Comparison of ENCODE assay signal across 28 mouse cellular contexts in the genomic region with DNA sequence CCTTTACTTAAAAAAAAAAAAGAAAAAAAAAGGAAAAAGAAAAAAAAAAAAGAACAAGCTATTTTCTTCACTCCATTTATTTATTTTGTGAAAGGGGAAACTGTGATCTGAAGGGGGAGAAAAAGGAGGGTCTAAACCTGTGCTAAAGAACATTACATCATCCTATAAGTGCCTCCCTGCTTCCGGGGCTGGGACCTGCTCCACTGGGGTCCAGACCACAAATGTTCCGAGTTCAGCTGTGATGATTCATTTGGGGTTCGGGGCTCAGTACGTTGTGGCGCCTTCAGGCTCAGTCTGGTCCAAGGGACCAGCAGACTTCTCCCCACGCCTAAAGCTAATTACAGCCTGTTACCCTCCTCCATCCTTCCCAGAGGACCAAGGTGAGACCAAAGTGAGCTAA. TPM values are rescaled to one million over a fixed set of nuclear protein-coding genes. Genes with fewer than 3 reads are reported as not detected.
A peak's percentile ranks its signal among the peaks of the same experiment; 100 is the strongest.
DNase-seq lines count a peak whose midpoint lies in the region; ATAC-seq and TF ChIP-seq lines count a peak whose summit lies in the region.
"Had no signal": no experiment of that assay in that cellular context is flagged by ENCODE, and none has a peak within 500 bp of the region (broad histone marks: within the 10 kb centered on the region; RNA-seq: fewer than 3 reads in every experiment).

No protein-coding gene starts in this region.

- no peaks in the 10 kb centered on the region for H3K36me3 ChIP-seq in kidney, embryonic 16.5 days (ENCODE audit: insufficient read depth, low read length)
- no peaks in the 10 kb centered on the region for H3K36me3 ChIP-seq in kidney, embryonic 15.5 days
- H3K36me3 ChIP-seq: embryonic facial prominence, embryonic 10.5 days; embryonic facial prominence, embryonic 13.5 days; forebrain, embryonic 12.5 days; forebrain, embryonic 15.5 days; heart, embryonic 12.5 days; heart, embryonic 15.5 days had no signal

- H3K9ac ChIP-seq in kidney, embryonic 16.5 days (replicated peaks; ENCODE audit: low read length) = no peak overlapping the region
- no peak overlapping the region for H3K9ac ChIP-seq in kidney, embryonic 15.5 days
- H3K9ac ChIP-seq: embryonic facial prominence, embryonic 13.5 days; forebrain, embryonic 12.5 days; forebrain, embryonic 15.5 days; heart, embryonic 15.5 days; hindbrain, embryonic 14.5 days had no signal

- WGBS in kidney, embryonic 16.5 days = 92% methylated on average over 6 of the region's 6 CpGs
- 89% methylated on average over 6 of the region's 6 CpGs for WGBS in kidney, embryonic 15.5 days

- ATAC-seq in kidney, embryonic 16.5 days (ENCODE audit: low FRiP score, low TSS enrichment) = no peak
- no peak for ATAC-seq in kidney, embryonic 15.5 days (replicated peaks; ENCODE audit: low FRiP score)
- peak; percentile 37 to 39; a peak in 2 of 4 replicates for ATAC-seq in hematopoietic stem cell, adult 5-6 weeks (replicated peaks in 1 of 2; ENCODE audit: insufficient read depth in 1 of 2, low FRiP score in 2 of 2, low TSS enrichment in 1 of 2, low read depth in 1 of 2, poor library complexity in 2 of 2, severe bottlenecking in 2 of 2)
- ATAC-seq: forebrain, embryonic 15.5 days; hindbrain, postnatal 0 days; inflammation-experienced regulatory T-cells, adult 6 months had no signal

- H3K4me2 ChIP-seq in kidney, embryonic 16.5 days (replicated peaks; ENCODE audit: low read depth, low read length) = no peak overlapping the region
- no peak overlapping the region for H3K4me2 ChIP-seq in kidney, embryonic 15.5 days
- H3K4me2 ChIP-seq: embryonic facial prominence, embryonic 13.5 days; forebrain, embryonic 12.5 days; forebrain, embryonic 15.5 days; hindbrain, embryonic 14.5 days had no signal

- TF ChIP-seq POLR2A in bone marrow macrophage, adult 2 months (IDR thresholded peaks at IDR 0.05; ENCODE audit: borderline replicate concordance, low read depth, low read length) = no peak

- H3K4me1 ChIP-seq in kidney, embryonic 16.5 days (ENCODE audit: insufficient read depth, low read length) = peaks cover 15% of the 10 kb centered on the region
- peaks cover 23% of the 10 kb centered on the region for H3K4me1 ChIP-seq in kidney, embryonic 15.5 days
- peaks cover 30% of the 10 kb centered on the region for H3K4me1 ChIP-seq in bone marrow macrophage, adult 2 months (ENCODE audit: control insufficient read depth, insufficient read depth, low read length)

- intact Hi-C loops in gastrocnemius, postnatal 36 days (cut with DNase I) = no loop called here

- H3K27ac ChIP-seq in kidney, embryonic 16.5 days (ENCODE audit: low read length) = peak overlapping the region; percentile 7; the same call in 1 of the 2 replicates
- H3K27ac ChIP-seq in kidney, embryonic 15.5 days = no peak overlapping the region
- H3K27ac ChIP-seq in bone marrow macrophage, adult 2 months (ENCODE audit: insufficient read depth, low read depth, low read length) = peak overlapping the region; percentile 94
- H3K27ac ChIP-seq: embryonic facial prominence, embryonic 13.5 days; forebrain, embryonic 12.5 days; forebrain, embryonic 15.5 days; heart, embryonic 15.5 days; hindbrain, embryonic 14.5 days; hindbrain, postnatal 0 days had no signal

- TF ChIP-seq CTCF in bone marrow macrophage, adult 2 months (IDR thresholded peaks at IDR 0.05; ENCODE audit: low read depth, low read length) = no peak

- no peak overlapping the region for H3K4me3 ChIP-seq in kidney, embryonic 16.5 days (ENCODE audit: low read length)
- no peak overlapping the region for H3K4me3 ChIP-seq in kidney, embryonic 15.5 days (replicated peaks)
- H3K4me3 ChIP-seq in bone marrow macrophage, adult 2 months (ENCODE audit: insufficient read depth, low read length) = no peak overlapping the region
- H3K4me3 ChIP-seq: embryonic facial prominence, embryonic 10.5 days; embryonic facial prominence, embryonic 13.5 days; erythroblast, embryonic 14.5 days; forebrain, embryonic 12.5 days; forebrain, embryonic 15.5 days; heart, embryonic 12.5 days; heart, embryonic 15.5 days had no signal

- H3K27me3 ChIP-seq in kidney, embryonic 16.5 days (ENCODE audit: insufficient read depth, low read length) = no peaks in the 10 kb centered on the region
- H3K27me3 ChIP-seq in kidney, embryonic 15.5 days = no peaks in the 10 kb centered on the region
- H3K27me3 ChIP-seq: embryonic facial prominence, embryonic 13.5 days; forebrain, embryonic 12.5 days; forebrain, embryonic 15.5 days; heart, embryonic 12.5 days; heart, embryonic 15.5 days had no signal

- no peaks in the 10 kb centered on the region for H3K9me3 ChIP-seq in kidney, embryonic 16.5 days (ENCODE audit: low read length)
- no peaks in the 10 kb centered on the region for H3K9me3 ChIP-seq in kidney, embryonic 15.5 days (replicated peaks)
- H3K9me3 ChIP-seq: embryonic facial prominence, embryonic 10.5 days; embryonic facial prominence, embryonic 13.5 days; forebrain, embryonic 12.5 days; forebrain, embryonic 15.5 days; heart, embryonic 12.5 days; heart, embryonic 15.5 days had no signal

- no peak for DNase-seq in urinary bladder, postnatal 14 days (ENCODE audit: low spot score)
- no peak for DNase-seq in gastrocnemius, postnatal 36 days
- no peak for DNase-seq in urinary bladder, postnatal 25 days (ENCODE audit: low spot score)
- DNase-seq: adrenal gland, adult 2 months; adrenal gland, postnatal 14 days; B cell, adult 2 months; cerebellum, adult 2 months; cerebellum, adult 9-11 months; cerebellum, postnatal 25 days; embryo, embryonic 11 days; gastrocnemius, postnatal 10 days; heart, adult 18-20 months; heart, postnatal 10 days; heart, postnatal 36 days had no signal

RNA-seq across cellular contexts. Expression of a gene that starts 9.1 kb away (rescaled TPM):
- 25.4 and 28.6 TPM in 2 replicates for polyA plus RNA-seq in kidney, embryonic 16.5 days (2015; fragmentation: Nextera tagmentation; extraction: Ambion mirVana)
- polyA plus RNA-seq in kidney, embryonic 15.5 days (2015; fragmentation: Nextera tagmentation; extraction: Ambion mirVana) = 23.7 and 24.4 TPM in 2 replicates
- 10.2 and 13.5 TPM in 2 replicates for polyA plus RNA-seq in bone marrow macrophage, adult 2 months (2012; ENCODE audit: insufficient read depth, insufficient read length, missing spikeins)
- total RNA-seq in hematopoietic stem cell, adult 5-6 weeks (2017) = 17.4 and 20.1 TPM in 2 replicates
- 1 to 10 TPM; 8.3 to 9.7 TPM for total RNA-seq in gastrocnemius, postnatal 36 days (2021)
- polyA plus RNA-seq: erythroblast, embryonic 14.5 days had no signal

RNA-seq across cellular contexts. Expression of a gene that starts 55.4 kb away (rescaled TPM):
- 80.6 and 81.5 TPM in 2 replicates for polyA plus RNA-seq in kidney, embryonic 16.5 days (2015; fragmentation: Nextera tagmentation; extraction: Ambion mirVana)
- polyA plus RNA-seq in kidney, embryonic 15.5 days (2015; fragmentation: Nextera tagmentation; extraction: Ambion mirVana) = 51.0 and 53.5 TPM in 2 replicates
- 0.28 TPM in 1 of 2 replicates, not detected in the other for polyA plus RNA-seq in bone marrow macrophage, adult 2 months (2012; ENCODE audit: insufficient read depth, insufficient read length, missing spikeins)
- not detected in 2 replicates for total RNA-seq in hematopoietic stem cell, adult 5-6 weeks (2017)
- not detected for total RNA-seq in gastrocnemius, postnatal 36 days (2021)
- total RNA-seq: gastrocnemius, postnatal 10 days; heart, adult 18-20 months; heart, postnatal 10 days had no signal
- polyA plus RNA-seq: adrenal gland, adult 2 months; embryonic facial prominence, embryonic 13.5 days; inflammation-experienced regulatory T-cells, adult 6 months had no signal

Comparison
In these comparisons a context has a peak if more than half of its experiments do, and no peak if none do; other contexts are left out.
1. ATAC-seq: peak in hematopoietic stem cell, adult 5-6 weeks (2 of 2); none in kidney, embryonic 16.5 days (single experiment) and kidney, embryonic 15.5 days (single experiment).
2. RNA of a gene that starts 55.4 kb away (polyA plus RNA-seq): 80.6 to 81.5 TPM in kidney, embryonic 16.5 days and 51.0 to 53.5 TPM in kidney, embryonic 15.5 days; 0.28 TPM in bone marrow macrophage, adult 2 months; every median in the first group is over 10 times any median in the second.